Mouse (Mus musculus): ENCODE results near the gene Litaf.

Gene Litaf

DNA sequence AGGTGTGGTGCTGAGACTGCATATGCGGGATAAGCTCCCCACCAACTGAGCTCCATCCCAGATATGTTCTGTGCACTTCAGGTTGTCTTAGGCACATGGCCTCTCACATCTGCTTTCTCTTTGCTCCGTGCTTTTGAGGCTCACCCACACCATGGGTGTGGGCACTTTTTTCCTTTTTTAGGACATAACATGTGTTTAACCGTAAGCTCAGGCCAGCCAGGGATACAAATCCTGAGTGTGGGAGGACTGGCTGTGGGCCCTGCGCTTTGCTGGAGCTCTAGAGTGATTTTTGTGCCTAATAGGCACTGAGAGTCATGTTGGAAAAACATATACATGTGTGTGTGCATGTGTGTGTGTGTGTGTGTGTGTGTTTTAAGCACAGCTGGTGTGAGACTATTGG, 110.9 kb downstream of the Litaf start:
- DNase-seq (ENCODE audit: low spot score), result no peak

DNA sequence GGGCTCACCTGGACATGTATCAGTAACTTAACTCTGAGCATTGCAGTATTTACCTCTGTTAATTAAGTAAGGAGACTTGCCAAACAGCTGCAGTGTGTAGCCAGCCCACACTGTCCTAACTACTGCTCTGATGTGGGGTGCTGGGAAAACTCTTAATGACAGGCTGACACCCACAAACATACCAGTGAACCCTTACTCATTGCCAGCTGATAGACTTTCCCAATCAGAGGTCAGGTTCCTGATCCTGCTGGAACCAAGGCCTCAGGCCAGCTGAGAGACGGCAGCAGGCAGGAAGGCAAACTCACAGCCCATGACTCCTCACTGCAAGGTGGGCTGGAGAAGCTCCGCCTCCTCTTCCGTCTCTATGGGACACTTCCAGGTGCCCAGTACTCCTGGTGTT, 113.1 kb downstream of the Litaf start:
- DNase-seq (ENCODE audit: low spot score), result no peak

DNA sequence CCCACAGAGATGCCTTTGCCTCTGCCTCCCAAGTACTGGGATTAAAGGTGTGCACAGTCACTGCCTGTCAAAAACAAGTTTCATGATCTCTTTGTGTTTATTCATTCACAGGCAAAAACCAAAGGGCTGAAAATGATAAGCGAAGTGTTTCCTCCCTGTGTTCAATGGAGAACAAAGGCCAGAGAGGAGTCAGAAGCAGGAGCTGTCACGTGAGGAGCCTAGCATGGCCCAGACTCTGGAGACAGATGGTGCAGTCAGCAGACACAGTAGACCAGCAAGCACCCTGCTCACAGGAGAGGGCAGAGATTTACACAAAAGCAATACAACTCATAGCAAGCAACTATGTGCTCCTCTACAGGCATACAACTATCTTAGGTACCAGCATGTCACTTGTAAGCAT, 113.9 kb downstream of the Litaf start:
- DNase-seq (ENCODE audit: low spot score), result no peak

DNA sequence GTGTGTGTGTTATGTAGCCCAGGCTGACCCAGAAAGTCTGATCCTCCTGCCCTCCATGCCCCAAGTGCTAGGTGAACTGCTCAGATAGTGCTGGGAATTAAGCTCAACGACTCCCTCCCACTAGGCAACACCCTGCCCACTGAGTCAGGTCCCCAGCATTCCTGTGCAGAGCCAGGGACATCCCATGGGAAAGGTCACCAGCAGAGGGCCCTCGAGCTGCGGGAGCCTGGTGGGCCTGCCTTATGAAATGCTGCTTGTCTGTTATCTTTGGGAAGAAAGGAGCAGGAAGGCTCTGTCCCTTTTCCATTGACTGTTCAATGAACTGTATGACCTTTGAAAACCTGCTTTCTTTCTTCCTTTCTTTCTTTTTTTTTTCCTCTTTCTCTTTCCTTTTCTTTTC, 114.4 kb downstream of the Litaf start:
- peak; percentile 72 for DNase-seq (ENCODE audit: low spot score)

DNA sequence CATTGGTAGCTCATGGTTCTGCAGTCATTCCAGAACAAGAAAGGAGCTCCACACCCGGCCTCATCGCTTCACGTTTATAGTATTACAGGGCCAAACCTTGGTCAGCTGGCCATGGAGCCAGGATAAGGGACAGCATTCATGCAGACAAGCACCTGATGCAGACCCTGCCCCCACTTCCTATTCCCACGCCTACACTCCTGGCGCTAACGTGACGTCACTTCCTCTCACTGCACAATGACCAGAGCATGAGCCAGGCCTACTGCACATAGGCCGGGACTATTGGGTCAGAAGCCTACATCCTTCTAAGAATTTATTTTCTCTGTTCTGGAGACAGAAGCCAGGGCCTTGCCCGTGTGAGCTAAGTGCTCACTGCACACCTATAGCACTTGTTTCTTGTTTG, 115.4 kb downstream of the Litaf start:
- no peak for DNase-seq (ENCODE audit: low spot score)

DNA sequence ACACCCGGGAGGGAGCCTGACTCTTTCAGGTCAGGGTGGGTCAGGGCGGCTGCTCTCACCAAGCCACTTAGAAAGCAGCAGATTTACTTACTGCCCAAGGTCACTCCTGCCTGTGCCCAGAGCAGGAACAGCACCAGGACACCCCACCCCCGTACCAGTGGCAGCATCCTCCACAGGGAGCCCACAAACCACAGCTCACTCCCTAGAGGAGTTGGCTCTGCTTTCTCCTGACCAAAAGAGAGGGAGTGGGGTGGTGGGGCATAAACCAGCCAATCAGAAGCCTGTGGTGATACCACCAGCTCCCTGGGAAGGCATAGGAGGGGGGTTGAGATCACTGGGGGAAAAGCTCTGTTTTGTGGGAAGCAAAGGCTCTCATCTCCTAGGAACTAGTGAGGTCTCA, 118.2 kb downstream of the Litaf start:
- DNase-seq (ENCODE audit: low spot score), result no peak

DNA sequence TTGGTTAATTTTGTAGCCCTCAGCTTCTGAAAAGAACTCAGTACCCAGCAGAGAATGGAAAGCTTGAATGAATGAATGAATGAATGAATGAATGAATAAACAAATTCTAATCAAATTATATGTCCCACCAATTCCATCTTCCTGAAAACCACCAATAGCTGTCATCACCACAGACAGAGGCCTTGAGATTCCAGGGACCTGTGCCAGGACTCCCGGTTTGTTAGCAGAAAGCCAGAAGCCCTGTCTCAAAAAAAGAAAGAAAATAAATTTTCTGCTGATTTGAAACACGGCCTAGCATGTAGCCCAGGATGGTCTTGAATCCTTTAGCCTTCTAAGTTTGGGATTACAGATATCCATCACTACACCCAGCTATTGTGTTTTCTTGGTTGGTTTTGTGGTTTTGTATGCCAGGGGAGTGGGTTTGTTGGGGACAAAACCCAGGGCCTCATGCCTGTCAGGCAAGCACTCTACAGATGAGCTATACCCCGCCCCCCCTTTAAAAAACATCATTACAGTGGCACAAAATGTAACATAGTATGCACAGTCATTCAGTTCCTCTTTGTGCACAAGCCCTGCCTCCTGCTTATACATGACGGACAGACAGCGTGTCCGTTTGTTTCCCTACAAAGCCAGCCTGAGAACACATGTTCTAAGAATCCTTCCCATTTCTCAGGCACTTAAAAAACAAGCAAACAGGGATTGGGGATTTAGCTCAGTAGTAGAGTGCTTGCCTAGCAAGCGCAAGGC, 120.4 kb downstream of the Litaf start:
- DNase-seq (ENCODE audit: low spot score), result no peak

DNA sequence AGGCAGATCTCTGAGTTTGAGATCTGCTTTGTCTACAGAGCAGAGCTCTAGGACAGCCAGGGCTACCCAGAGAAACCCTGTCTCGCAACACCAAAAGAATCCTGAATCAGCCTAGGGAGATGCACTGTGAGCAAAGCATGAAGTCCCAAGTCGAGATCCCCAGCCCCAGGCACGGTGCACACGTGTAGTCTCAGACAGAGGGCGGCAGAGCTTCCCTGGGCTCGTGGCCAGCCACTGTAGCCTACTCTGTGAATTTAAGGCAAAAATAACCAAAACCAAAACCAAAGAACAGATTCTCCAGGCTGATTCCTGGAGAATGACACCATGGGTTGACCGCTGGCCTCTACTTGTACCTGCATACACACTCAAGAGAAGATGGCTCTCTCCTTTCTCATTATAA, 121.4 kb downstream of the Litaf start:
- no peak for DNase-seq (ENCODE audit: low spot score)

DNA sequence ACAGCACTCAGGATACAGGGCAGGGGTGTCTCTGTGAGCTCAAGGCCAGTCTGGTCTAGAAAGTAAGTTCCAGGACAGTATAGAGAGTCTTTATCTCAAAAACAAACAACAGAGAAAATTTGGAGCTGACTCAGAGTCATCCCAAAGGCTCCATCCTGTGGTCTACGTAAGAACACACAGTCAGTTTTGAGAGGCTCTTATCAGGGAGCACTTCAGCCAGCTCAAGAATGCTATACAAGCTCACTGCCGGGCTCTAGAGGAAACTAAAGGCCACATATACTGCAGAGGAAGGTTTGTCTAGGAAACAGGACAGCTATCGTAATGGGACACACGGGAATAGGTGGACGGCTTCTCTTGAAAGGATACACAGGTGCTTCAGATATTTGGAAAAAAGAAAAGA, 122.7 kb downstream of the Litaf start:
- no peak for DNase-seq (ENCODE audit: low spot score)

DNA sequence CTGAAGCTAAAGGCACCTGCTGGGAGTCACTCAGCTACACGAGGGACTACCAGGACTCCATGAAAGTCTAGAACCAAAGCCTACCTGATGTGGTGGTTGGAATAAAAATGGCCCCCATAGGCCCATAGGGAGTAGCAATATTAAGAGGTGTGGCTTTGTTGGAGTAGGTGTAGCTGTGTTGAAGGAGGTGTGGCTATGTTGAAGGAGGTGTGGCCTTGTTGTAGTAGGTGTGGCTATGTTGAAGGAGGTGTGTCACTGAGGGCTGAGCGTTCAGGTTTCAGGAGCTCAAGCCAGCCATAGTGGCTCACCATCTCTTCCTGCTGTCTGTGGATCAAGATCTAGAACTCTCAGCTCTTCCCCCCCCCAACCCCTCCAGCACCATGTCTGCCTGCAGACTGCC, 125.3 kb downstream of the Litaf start:
- DNase-seq (ENCODE audit: low spot score), result no peak

DNA sequence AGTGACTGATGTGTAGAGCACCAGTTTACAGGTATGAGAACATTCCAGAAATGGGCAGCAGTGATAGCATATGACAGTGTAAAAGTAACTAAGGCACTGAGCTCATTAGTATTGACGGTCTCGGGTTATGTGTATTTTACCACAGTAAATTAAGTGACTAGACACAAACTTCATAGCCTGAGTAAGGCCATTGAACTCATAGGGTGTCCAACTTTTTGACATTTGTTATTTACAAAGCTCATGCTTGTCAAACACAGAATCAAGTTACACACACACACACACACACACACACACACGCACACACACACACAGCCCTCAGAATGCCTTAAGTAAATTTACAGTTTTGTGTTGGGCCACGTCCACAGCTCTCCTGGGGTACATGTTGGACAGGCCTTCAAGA, 126.0 kb downstream of the Litaf start:
- DNase-seq (ENCODE audit: low spot score), result no peak

DNA sequence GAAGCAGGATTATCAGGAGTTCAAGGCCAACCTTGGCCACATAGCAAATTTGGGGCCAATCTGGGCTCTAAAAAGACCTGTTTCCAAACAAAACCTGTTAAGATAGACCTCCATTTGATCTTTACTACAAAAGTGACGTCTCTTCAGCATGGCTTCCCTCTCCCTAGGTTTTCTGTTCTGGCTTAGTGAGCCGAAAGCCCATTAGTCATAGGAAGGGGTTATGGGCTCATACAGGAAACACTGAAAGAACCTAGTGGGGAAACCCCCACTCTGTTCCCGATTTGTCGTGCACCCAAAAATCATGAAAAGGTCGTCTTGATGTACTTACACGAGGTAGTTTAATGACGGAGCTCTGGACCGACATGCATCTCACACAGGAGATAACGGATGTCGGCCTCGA, 128.5 kb downstream of the Litaf start:
- DNase-seq (ENCODE audit: low spot score), result no peak

DNA sequence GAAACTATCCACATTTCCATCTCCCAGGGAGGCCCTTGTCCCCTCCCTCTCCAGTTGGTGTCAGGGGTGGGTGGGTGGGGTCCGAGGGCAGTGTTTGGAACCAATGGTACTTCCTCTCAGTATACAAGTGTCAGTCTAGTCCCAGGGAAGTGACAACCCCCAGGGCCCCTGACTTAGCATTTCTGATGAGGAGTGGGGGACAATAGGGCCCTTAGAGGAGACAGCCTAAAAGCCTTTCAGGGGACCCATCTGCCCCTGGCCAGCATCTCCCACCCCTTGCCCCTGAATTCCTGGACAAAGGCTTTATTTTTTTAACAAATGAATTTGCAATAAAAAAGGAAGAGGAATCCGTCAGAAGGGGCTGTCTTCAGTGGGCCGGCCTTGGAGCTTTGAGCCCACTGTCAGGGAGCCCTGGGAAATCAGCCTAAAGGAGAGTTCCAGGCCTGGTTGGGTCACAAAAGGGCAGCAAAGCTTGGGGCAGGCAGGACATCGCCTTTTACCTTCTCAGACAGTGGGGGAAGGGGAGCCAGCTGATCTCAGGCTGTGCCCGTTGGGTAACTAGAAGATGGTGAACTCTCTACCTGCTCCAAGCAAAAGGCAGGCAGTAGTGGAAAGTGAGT, 129.1 kb downstream of the Litaf start:
- DNase-seq (ENCODE audit: low spot score), result peak; percentile 57

DNA sequence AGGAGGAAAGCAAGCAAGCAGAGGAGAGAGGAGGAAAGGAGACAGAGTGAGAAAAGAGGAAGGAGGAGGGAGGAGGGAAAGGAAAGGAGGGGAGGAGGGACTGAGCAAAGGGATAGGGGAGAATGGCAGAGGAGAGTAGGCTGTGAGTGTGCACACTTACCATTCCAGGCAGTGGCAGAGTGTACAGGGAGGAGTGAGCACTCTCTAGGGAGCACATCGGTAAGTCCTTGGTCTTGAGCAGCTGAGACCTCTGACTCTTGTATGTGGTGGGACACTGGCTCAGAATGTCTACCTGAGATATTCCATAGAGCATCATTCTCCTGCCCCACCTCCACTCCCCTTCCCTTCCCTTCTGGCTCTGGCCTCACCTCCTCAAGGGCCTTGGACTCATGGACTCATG, 131.9 kb downstream of the Litaf start:
- no peak for DNase-seq (ENCODE audit: low spot score)

DNA sequence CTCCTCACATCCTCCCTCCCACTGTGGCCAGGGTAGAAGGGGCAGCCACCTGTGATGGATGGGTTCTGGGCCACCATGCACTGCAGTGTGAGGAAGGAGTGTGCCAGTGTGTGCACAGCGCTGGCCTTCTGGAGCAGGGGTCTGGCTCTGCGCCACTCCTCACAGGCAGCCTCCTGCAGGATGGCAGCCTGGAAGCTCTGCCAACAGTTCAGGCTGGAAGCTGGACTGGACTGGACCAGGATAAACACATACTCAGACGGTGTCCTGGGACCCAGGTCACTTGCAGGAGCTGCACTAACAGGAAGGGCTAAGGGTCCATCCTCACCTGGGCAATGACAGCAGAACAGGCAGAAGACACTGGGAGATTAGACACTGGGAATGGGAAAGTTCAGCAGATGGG, 132.6 kb downstream of the Litaf start:
- DNase-seq (ENCODE audit: low spot score), result no peak

DNA sequence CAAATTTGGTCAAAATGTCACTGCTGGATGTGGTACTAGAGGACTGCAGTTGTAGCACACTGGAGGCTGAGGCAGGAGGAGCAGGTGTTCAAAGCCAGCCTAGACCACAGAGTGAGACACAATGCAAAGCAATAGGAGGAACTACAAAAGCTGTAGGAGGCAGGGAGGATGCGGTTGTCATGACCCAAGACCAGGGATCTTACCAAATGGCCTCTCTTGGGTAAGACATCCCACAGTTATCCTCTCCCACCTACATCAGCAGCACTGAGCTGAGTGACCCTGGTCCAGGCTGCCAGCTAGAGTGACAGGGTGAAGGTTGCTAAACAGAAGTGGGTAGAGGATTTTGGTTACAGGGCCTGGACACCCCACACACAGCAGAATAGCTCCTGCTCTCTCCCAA, 138.9 kb downstream of the Litaf start:
- no peak for DNase-seq (ENCODE audit: low spot score)

DNA sequence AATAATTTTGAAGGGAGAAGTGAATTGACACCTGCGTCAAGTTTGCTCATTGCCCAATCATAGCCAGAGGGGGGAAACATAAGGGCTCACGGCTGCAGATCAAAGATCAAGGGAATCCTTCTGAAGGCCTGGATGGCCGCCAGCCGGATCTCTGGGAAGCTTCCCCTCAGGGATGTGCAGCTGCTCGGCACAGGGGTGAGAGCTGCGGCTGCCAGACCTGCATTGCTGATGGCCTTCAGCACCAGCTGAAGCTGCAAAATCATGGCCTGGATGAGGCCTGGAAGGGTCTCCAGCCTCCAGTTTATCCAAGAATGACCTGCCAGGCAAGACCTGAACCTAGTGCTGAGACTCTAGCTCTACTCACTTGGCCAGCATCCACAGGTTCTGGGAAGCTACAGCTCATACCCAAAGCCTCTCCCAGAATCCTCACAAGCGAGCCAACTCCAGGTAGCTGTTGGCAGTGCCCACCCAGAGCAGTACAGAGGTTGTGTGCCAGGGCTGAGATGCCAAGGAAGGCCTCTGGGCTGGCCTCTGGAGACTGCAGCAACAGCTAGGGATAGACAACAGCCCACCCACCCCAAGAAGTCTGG, 140.3 kb downstream of the Litaf start:
- no peak for DNase-seq (ENCODE audit: low spot score)

DNA sequence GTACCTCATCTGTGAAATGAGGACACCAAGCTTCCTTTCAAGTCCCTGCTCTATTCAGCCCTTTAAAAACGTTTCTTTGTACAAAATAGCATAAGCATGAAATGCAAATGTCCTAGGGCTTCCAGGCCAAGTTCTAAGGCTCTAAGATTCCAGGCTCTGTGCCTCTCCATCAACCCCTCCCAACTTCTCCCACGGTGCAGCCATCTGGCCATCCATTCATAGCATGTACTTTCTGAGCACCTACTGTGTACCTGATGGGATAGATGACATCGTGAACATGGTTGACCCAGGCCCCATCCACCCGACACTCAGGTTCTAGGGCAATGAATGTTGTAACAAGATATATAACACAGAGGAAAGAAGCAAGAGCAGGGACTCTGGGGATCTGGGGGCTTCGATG, 142.4 kb downstream of the Litaf start:
- DNase-seq (ENCODE audit: low spot score), result no peak

DNA sequence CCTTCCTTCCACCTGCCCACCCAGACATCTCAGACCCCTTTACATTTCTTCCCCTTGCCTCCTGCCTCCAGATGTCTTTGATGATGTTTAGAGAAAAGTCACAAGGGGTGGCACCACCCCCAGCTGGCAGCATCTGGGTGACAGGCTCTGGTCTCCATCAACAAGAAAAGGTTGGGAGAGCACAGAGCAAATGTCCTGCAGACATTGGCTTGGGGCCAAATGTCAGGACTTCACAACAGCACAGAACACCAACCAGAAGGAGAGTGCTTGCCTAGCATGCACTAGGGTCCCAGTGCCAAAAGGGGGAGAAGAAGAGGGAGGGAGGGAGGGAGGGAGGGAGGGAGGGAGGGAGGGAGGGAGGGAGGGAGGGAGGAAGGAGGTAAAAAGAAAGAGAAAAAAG, 146.1 kb downstream of the Litaf start:
- DNase-seq (ENCODE audit: low spot score), result no peak

DNA sequence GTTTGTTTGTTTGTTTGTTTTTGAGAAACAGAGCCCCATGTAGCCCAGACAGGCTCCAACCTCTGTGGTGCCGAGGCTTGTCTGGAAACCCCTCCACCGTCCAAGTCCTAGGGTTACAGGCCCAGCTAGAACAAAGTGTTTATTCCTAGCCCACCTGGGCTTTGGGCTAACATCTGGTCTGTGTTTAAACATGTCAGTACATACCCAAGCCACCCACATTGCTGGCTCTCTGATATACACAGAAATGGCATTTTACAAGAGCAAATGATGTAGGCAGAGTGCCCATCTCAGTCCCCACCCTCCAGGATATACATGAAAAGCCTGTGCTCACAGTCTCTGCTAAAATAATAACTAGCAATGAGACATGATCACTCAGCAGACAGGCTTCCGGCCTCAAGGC, 149.7 kb downstream of the Litaf start:
- DNase-seq (ENCODE audit: low spot score), result no peak

DNA sequence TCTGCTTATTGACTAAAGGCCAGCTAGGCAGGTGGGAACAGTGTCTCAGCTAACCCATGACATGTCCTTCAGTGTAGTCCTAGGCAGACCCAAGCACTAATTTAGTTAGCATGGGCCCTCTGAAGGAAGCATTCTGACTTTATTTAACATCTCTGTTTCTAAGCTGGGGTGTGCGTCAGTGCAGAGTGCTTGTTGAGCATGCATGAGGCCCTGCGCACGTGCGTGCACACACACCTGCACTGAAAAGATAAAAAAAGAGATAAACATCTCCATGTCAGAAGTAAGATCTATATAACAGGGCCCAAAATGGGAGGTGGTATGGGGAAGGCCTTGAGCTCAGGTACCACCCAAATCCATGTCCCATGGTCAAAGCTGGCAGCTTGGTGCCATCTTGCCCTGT, 150.9 kb downstream of the Litaf start:
- DNase-seq (ENCODE audit: low spot score), result no peak

DNA sequence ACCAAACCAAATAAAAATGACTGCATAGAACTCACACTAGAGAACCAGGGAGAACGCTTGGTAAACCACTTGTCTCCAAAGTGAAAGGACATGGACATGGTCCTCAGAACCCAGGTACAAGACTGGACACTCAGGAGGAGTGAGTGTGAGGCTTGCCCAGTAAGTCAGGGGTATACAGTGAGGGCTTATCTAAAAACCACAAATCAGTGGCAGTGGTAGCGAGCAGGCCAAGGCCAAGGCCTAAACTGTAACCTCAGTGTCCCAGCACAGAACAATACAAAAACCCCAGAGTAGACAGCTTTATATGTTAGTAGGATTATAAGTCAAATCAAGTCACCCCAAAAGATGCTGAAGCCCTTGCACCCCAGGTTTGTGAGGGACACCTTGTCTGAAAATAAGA, 154.9 kb downstream of the Litaf start:
- no peak for DNase-seq (ENCODE audit: low spot score)

DNA sequence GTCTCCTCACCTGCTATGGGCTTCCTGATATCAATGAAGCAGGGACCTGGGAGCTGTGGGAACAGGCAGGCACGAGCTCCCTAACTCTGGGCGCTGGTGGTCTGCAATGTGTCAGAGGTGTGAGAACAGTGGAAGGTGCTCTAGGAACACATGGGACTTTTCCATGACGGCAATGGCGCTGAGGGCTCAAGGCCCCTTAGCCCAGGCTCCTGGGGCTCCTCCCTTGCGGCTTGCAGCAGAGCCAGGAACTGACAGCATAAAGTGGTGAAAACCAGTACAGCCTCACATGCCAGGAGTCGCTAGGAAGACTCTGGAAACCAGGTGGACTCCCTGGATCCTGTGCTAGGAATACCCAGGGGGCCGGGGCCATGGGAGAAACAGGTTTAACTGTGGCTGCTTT, 155.4 kb downstream of the Litaf start:
- DNase-seq (ENCODE audit: low spot score), result no peak

Measured in embryo, embryonic 10 days (tissue).